Mouse (Mus musculus): ENCODE measurements around the gene Brat1. TPM values are rescaled to one million over a fixed set of nuclear protein-coding genes. Genes with fewer than 3 reads are reported as not detected.

Brat1 gene
- polyA plus RNA-seq, 1 experiment from 2014 or later, result 25.7 TPM

DNA sequence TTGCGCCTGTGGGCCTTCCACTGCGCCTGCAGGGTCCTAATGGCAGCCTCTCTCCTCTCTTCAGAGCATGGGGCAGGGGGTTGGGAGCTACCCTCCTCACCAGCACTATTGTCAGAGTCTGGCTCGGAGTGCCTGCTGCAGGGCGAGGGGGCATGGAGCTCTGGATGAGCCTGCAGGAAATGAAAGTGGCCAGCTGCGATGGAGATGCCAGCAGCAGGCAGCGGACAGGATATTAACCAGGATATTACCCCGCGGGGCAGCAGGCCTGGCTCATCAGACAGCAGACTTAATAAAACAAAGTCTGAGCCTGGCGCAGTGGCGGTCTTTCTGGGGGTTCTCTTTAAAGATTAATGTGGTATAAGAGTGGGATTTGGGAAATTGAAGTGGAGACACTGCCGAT lies 29.7 kb upstream of the Brat1 start:
- Histone ChIP-seq H3K36me3 (peaks cover 85% of the 10 kb centered on the region), H3K27me3 (no peaks in the 10 kb centered on the region), H3K9me3 (no peaks in the 10 kb centered on the region), H3K4me2 (replicated peaks) (no peak overlapping the region), H3K4me1 (0 out of 2 replicates have a peak, but pooled peaks cover 12% of the 10 kb centered on the region), H3K9ac (0 out of 2 replicates have a peak overlapping the region, but pooled peaks have one; percentile 8), H3K4me3 (no peak overlapping the region), H3K27ac (0 out of 2 replicates have a peak overlapping the region, but pooled peaks have one; percentile 28)
- ATAC-seq (ENCODE audit: low FRiP score, low read depth), result no peak
- 59% methylated on average over 11 of the region's 11 CpGs for WGBS

DNA sequence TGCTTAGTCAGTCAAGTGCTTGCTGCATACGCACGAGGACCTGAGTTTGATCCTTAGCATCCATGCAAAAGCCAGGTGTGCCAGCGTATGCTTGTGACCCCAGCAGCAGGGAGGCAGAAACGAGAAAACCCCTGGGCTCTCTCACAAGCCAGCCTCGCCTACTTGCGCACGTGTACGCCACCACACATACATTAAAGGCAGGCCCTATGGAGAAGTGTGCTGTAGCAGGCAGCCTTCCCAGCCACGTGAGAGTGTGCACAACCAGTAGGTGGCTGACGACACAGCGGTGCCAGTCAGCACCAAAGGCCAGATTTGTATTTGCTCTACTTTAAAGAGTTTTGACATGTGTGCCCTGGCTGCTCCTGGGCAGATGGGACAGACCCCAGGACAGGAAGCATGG lies 29.2 kb upstream of the Brat1 start:
- H3K36me3 ChIP-seq, result peaks cover 79% of the 10 kb centered on the region
- H3K27ac ChIP-seq, result peak overlapping the region; percentile 22; the same call in 1 of the 2 replicates
- no peak overlapping the region for H3K4me2 ChIP-seq (replicated peaks)
- no peak overlapping the region for H3K4me3 ChIP-seq
- H3K9me3 ChIP-seq, result no peaks in the 10 kb centered on the region
- WGBS, result 69% methylated on average over 11 of the region's 11 CpGs
- 0 out of 2 replicates have a peak, but pooled peaks cover 12% of the 10 kb centered on the region for H3K4me1 ChIP-seq
- H3K27me3 ChIP-seq, result no peaks in the 10 kb centered on the region
- H3K9ac ChIP-seq, result no peak overlapping the region
- no peak for ATAC-seq (ENCODE audit: low FRiP score, low read depth)

GRCm38 (mm10) chr5:140677137-140677536 lies 27.7 kb upstream of the Brat1 start:
- no peak overlapping the region for H3K4me3 ChIP-seq
- H3K4me1 ChIP-seq, result 0 out of 2 replicates have a peak, but pooled peaks cover 12% of the 10 kb centered on the region
- peaks cover 73% of the 10 kb centered on the region for H3K36me3 ChIP-seq
- no peaks in the 10 kb centered on the region for H3K9me3 ChIP-seq
- no peaks in the 10 kb centered on the region for H3K27me3 ChIP-seq
- no peak for ATAC-seq (ENCODE audit: low FRiP score, low read depth)
- no peak overlapping the region for H3K9ac ChIP-seq
- no peak overlapping the region for H3K27ac ChIP-seq
- WGBS, result 89% methylated on average over 6 of the region's 6 CpGs
- H3K4me2 ChIP-seq (replicated peaks), result no peak overlapping the region

DNA sequence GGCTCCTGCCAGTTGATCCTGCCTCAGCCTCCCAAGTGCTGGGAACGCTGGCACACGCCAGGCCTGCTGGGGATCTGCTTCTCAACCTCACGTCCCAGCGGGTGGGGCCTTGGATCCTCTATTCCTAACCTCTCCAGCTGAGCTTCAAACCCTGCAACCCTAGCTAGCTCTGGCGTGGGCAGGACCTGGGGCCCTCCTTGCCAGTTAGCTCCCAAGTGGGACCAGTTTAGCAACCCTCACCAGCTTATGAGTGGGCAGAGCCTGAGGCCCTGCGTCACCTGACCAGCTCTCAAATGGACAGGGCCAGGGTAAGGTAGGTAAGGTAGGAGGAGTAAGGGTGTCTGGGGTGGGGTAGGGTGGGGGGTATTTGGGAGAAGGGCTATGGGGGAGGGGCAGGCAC lies 24.8 kb upstream of the Brat1 start:
- 90% methylated on average over 6 of the region's 6 CpGs for WGBS
- H3K36me3 ChIP-seq, result peaks cover 64% of the 10 kb centered on the region

GRCm38 (mm10) chr5:140680950-140681349 lies 23.9 kb upstream of the Brat1 start:
- H3K36me3 ChIP-seq, result peaks cover 63% of the 10 kb centered on the region
- no peak overlapping the region for H3K27ac ChIP-seq
- no peak for ATAC-seq (ENCODE audit: low FRiP score, low read depth)
- H3K4me1 ChIP-seq, result 0 out of 2 replicates have a peak, but pooled peaks cover under 1% of the 10 kb centered on the region
- H3K27me3 ChIP-seq, result no peaks in the 10 kb centered on the region
- no peaks in the 10 kb centered on the region for H3K9me3 ChIP-seq
- WGBS, result 91% methylated on average over 1 of the region's 1 CpGs
- no peak overlapping the region for H3K4me2 ChIP-seq (replicated peaks)
- no peak overlapping the region for H3K4me3 ChIP-seq
- no peak overlapping the region for H3K9ac ChIP-seq

More for the DNA sequence above, 24.8 kb upstream of the Brat1 start:
- H3K9me3 ChIP-seq, result no peaks in the 10 kb centered on the region
- no peak overlapping the region for H3K4me3 ChIP-seq
- H3K9ac ChIP-seq, result no peak overlapping the region
- no peak overlapping the region for H3K27ac ChIP-seq
- H3K4me1 ChIP-seq, result 0 out of 2 replicates have a peak, but pooled peaks cover 8% of the 10 kb centered on the region
- no peaks in the 10 kb centered on the region for H3K27me3 ChIP-seq
- no peak overlapping the region for H3K4me2 ChIP-seq (replicated peaks)
- no peak for ATAC-seq (ENCODE audit: low FRiP score, low read depth)

DNA sequence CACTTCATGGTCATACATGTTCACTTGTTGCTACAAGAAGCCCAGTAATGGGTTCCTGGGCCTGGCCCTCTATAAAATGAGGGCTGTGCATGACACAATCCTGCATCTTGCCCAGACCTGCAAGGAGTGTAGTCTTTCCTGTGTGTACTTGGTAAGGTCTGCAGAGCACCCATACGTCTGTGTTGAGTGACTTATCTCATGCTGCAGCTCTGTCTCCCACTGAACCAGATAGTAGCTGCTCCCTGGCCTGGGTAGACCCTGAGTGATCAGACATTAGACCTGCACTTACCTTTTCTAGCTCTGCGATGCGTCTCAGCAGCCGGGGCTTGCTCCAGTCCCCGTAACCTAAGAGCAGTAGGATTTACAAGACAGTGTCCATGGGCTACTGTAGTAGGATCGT lies 22.7 kb upstream of the Brat1 start:
- no peaks in the 10 kb centered on the region for H3K4me1 ChIP-seq
- H3K9me3 ChIP-seq, result no peaks in the 10 kb centered on the region

GRCm38 (mm10) chr5:140684343-140685148 lies 20.3 kb upstream of the Brat1 start:
- 0 out of 2 replicates have a peak, but pooled peaks have one; percentile 21 for ATAC-seq (ENCODE audit: low FRiP score, low read depth)
- no peaks in the 10 kb centered on the region for H3K27me3 ChIP-seq
- no peak overlapping the region for H3K9ac ChIP-seq
- WGBS, result 63% methylated on average over 16 of the region's 16 CpGs
- H3K4me2 ChIP-seq (replicated peaks), result no peak overlapping the region
- H3K4me1 ChIP-seq, result no peaks in the 10 kb centered on the region
- H3K9me3 ChIP-seq, result no peaks in the 10 kb centered on the region
- no peak overlapping the region for H3K4me3 ChIP-seq
- H3K36me3 ChIP-seq, result peaks cover 60% of the 10 kb centered on the region
- no peak overlapping the region for H3K27ac ChIP-seq

More for the DNA sequence above, 22.7 kb upstream of the Brat1 start:
- Histone ChIP-seq H3K27me3 (no peaks in the 10 kb centered on the region), H3K4me3 (no peak overlapping the region), H3K9ac (no peak overlapping the region), H3K36me3 (peaks cover 62% of the 10 kb centered on the region), H3K4me2 (replicated peaks) (no peak overlapping the region), H3K27ac (no peak overlapping the region)
- ATAC-seq (ENCODE audit: low FRiP score, low read depth), result no peak
- WGBS, result 93% methylated on average over 6 of the region's 6 CpGs

DNA sequence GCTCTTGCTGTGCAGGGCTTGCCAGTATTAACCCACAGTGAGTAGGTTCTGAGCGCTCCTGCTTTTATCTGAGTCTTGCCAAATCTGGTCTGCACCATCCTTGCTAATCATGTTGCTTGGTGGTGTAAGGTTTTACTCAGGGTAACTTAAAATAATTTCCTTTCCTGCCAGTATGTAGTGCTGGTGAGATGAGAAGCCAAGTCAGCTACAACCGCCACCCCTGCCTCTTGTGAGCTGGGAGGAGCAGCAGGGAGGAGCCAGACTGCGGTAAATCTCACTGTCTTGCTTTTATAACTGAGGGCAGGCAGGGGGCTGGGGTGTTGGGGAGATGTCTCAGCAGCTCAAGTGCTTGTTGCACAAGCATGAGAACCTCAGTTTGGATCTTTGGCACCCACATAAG lies 16.4 kb upstream of the Brat1 start:
- no peaks in the 10 kb centered on the region for H3K27me3 ChIP-seq
- WGBS, result 76% methylated on average over 3 of the region's 3 CpGs
- H3K9me3 ChIP-seq, result no peaks in the 10 kb centered on the region
- no peak overlapping the region for H3K4me3 ChIP-seq
- H3K27ac ChIP-seq, result no peak overlapping the region
- 0 out of 2 replicates have a peak, but pooled peaks cover 3% of the 10 kb centered on the region for H3K4me1 ChIP-seq
- no peak overlapping the region for H3K4me2 ChIP-seq (replicated peaks)
- H3K36me3 ChIP-seq, result peaks cover 76% of the 10 kb centered on the region
- no peak for ATAC-seq (ENCODE audit: low FRiP score, low read depth)
- H3K9ac ChIP-seq, result no peak overlapping the region

GRCm38 (mm10) chr5:140695987-140696386 lies 8.8 kb upstream of the Brat1 start:
- H3K4me1 ChIP-seq, result peaks cover 8% of the 10 kb centered on the region
- H3K9me3 ChIP-seq, result no peaks in the 10 kb centered on the region
- WGBS, result 83% methylated on average over 7 of the region's 7 CpGs
- no peak overlapping the region for H3K9ac ChIP-seq
- no peak overlapping the region for H3K4me3 ChIP-seq
- peaks cover 71% of the 10 kb centered on the region for H3K36me3 ChIP-seq
- no peaks in the 10 kb centered on the region for H3K27me3 ChIP-seq
- H3K4me2 ChIP-seq (replicated peaks), result no peak overlapping the region
- no peak for ATAC-seq (ENCODE audit: low FRiP score, low read depth)
- no peak overlapping the region for H3K27ac ChIP-seq

- Histone ChIP-seq H3K4me1 (peaks cover 23% of the 10 kb centered on the region), H3K4me3 (no peak overlapping the region), H3K27me3 (no peaks in the 10 kb centered on the region), H3K9ac (peak overlapping the region; percentile 8; the same call in 1 of the 2 replicates), H3K27ac (no peak overlapping the region), H3K36me3 (peaks cover 37% of the 10 kb centered on the region), H3K9me3 (no peaks in the 10 kb centered on the region), H3K4me2 (replicated peaks) (no peak overlapping the region)
- WGBS, result 85% methylated on average over 9 of the region's 9 CpGs
- no peak for ATAC-seq (ENCODE audit: low FRiP score, low read depth)
Observed at GRCm38 (mm10) chr5:140699776-140700175, 5.0 kb upstream of the Brat1 start.

DNA sequence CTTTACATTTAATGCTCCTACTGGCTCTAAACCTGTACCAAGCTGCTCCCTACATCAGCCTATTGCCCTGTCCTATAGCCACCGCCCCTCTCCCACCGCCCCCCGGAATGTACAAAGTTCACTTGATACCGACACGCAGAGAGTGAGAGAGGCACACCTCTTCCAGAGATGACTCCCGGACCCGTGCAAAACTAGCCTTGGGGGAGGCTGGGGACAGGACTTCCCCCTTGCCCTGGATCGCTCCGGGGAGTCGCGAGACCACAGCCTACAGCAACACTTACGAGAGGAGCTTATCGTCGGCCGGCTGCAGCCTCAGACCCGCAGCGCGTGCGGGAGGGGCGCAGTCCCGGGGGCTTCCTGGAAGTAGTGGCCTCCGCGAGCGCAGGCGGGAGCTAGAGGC lies 3.1 kb upstream of the Brat1 start:
- H3K36me3 ChIP-seq, result peaks cover 30% of the 10 kb centered on the region
- H3K27me3 ChIP-seq, result no peaks in the 10 kb centered on the region
- peak overlapping the region; percentile 85 for H3K4me2 ChIP-seq (replicated peaks)
- H3K27ac ChIP-seq, result peak overlapping the region; percentile 87
- peak overlapping the region; percentile 83 for H3K4me3 ChIP-seq
- peak overlapping the region; percentile 90 for H3K9ac ChIP-seq
- ATAC-seq (ENCODE audit: low FRiP score, low read depth), result peak; percentile 2; the same call in 1 of the 2 replicates
- H3K9me3 ChIP-seq, result no peaks in the 10 kb centered on the region
- peaks cover 34% of the 10 kb centered on the region for H3K4me1 ChIP-seq
- under 1% methylated on average over 25 of the region's 25 CpGs for WGBS

DNA sequence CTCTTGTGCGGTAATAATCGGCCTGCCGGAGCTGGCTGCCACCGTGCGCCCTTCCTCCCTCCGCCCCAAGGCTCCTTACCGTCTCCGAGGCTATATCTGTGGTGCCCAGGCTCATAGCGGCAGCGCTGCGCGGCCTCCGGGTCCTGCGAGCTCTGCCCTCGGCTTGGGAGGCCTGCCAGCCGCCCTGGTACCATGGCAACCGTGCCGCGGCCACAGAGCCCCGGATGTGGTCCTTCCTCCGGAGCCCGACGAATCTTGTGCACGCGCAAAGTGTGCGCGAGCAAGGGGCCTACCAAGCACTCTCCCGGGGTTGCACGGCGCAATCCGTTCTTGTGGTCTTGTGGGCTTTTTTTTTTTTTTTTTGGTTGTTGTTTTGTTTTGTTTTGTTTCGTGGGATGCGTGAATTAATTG lies 2.7 kb upstream of the Brat1 start, which contains the start of gene Iqce:
TSS of gene Iqce (minus strand) at position 276 of the 411 bp plus-strand sequence.
- Histone ChIP-seq H3K9me3 (no peaks in the 10 kb centered on the region), H3K4me1 (peaks cover 34% of the 10 kb centered on the region), H3K36me3 (peaks cover 29% of the 10 kb centered on the region), H3K4me2 (replicated peaks) (peak within 1 kb of the TSS; percentile 85), H3K27ac (peak within 1 kb of the TSS; percentile 87), H3K27me3 (no peaks in the 10 kb centered on the region), H3K4me3 (peak within 1 kb of the TSS; percentile 83), H3K9ac (peak within 1 kb of the TSS; percentile 90)
- WGBS, result under 1% methylated on average over 33 of the region's 33 CpGs
- ATAC-seq (ENCODE audit: low FRiP score, low read depth), result peak; percentile 60
